Mouse (Mus musculus): ENCODE measurements around the gene Gm10447. TPM values are rescaled to one million over a fixed set of nuclear protein-coding genes. Genes with fewer than 3 reads are reported as not detected.

Gm10447 gene
- polyA plus RNA-seq, 1 experiment from 2014 or later, result 0.19 TPM

Small RNA genes within 50 kb of the gene (microRNA-seq; reads per million reads assigned to microRNA genes)
- gene Mir6920, result not detected

Other genes starting within 250 kb of the Gm10447 start
- gene Hspa4, start 156.7 kb downstream of the Gm10447 start, polyA plus RNA-seq (2016; fragmentation: Nextera tagmentation; extraction: Ambion mirVana), result 130 and 136 TPM in 2 replicates
- gene Zcchc10, start 132.4 kb downstream of the Gm10447 start, polyA plus RNA-seq (2016; fragmentation: Nextera tagmentation; extraction: Ambion mirVana), result 29.2 and 30.4 TPM in 2 replicates
- gene Aff4, start 106.3 kb downstream of the Gm10447 start, polyA plus RNA-seq (2016; fragmentation: Nextera tagmentation; extraction: Ambion mirVana), result 37.5 and 42.7 TPM in 2 replicates
- not detected in 2 replicates for gene Leap2, start 33.9 kb downstream of the Gm10447 start, polyA plus RNA-seq (2016; fragmentation: Nextera tagmentation; extraction: Ambion mirVana)
- gene Uqcrq, start 26.3 kb downstream of the Gm10447 start, polyA plus RNA-seq (2016; fragmentation: Nextera tagmentation; extraction: Ambion mirVana), result 525 and 531 TPM in 2 replicates
- gene Gdf9, start 26.1 kb downstream of the Gm10447 start, polyA plus RNA-seq (2016; fragmentation: Nextera tagmentation; extraction: Ambion mirVana), result 0.82 and 1.4 TPM in 2 replicates
- 2.3 and 2.4 TPM in 2 replicates for gene Shroom1, start 95 bp upstream of the Gm10447 start, polyA plus RNA-seq (2016; fragmentation: Nextera tagmentation; extraction: Ambion mirVana)
- gene Gm9837, start 13.4 kb upstream of the Gm10447 start, polyA plus RNA-seq (2016; fragmentation: Nextera tagmentation; extraction: Ambion mirVana), result not detected in 2 replicates
- gene Gm9945, start 23.1 kb upstream of the Gm10447 start, polyA plus RNA-seq (2016; fragmentation: Nextera tagmentation; extraction: Ambion mirVana), result 0.16 TPM in 1 of 2 replicates, not detected in the other
- 0.44 and 0.82 TPM in 2 replicates for gene Sowaha, start 23.2 kb upstream of the Gm10447 start, polyA plus RNA-seq (2016; fragmentation: Nextera tagmentation; extraction: Ambion mirVana)
- 17.7 and 19.0 TPM in 2 replicates for gene Sept8, start 62.1 kb upstream of the Gm10447 start, polyA plus RNA-seq (2016; fragmentation: Nextera tagmentation; extraction: Ambion mirVana)
- gene Kif3a, start 110.3 kb upstream of the Gm10447 start, polyA plus RNA-seq (2016; fragmentation: Nextera tagmentation; extraction: Ambion mirVana), result 68.0 and 77.6 TPM in 2 replicates
- gene Il4, start 161.6 kb upstream of the Gm10447 start, polyA plus RNA-seq (2016; fragmentation: Nextera tagmentation; extraction: Ambion mirVana), result 0.61 and 0.72 TPM in 2 replicates
- gene Il13, start 177.6 kb upstream of the Gm10447 start, polyA plus RNA-seq (2016; fragmentation: Nextera tagmentation; extraction: Ambion mirVana), result not detected in 2 replicates

Measured in embryonic facial prominence, embryonic 10.5 days (tissue).